Mouse (Mus musculus) cortical plate, adult 2 months (tissue): Measurements from ENCODE around the gene Dnah7c.

Experiments
- CTCF ChIP-seq: fragments of 200-500 bp; IDR thresholded peaks from 2 replicates; pipeline ENCODE4 v1.5.1; 2011; ENCODE audit warnings: mild to moderate bottlenecking, control low read depth, low read length; ENCODE audit not compliant: insufficient read depth; ENCODE audit errors: extremely low read depth
- POLR2A ChIP-seq: fragments of 200-500 bp; IDR thresholded peaks from 2 replicates; pipeline ENCODE4 v1.6.1; 2011; ENCODE audit warnings: mild to moderate bottlenecking, low read length, control low read depth; ENCODE audit not compliant: insufficient read depth; ENCODE audit errors: extremely low read depth

GRCm38 (mm10) chr1:46843406-46843805, 418.0 kb downstream of the Dnah7c start:
- TF ChIP-seq CTCF: no peak
- no peak for TF ChIP-seq POLR2A
